Mouse (Mus musculus): ENCODE data around the gene Clrn1. TPM values are rescaled to one million over a fixed set of nuclear protein-coding genes. Genes with fewer than 3 reads are reported as not detected.
A peak's percentile ranks its signal among the peaks of the same experiment; 100 is the strongest.

Clrn1 gene
- 1.4 and 1.6 TPM in 2 replicates for polyA plus RNA-seq (2015; fragmentation: Nextera tagmentation; extraction: Ambion mirVana)

GRCm38 (mm10) chr3:58884801-58885573 is at the start of gene Clrn1:
TSS of gene Clrn1 (minus strand) at chr3:58885340.
- no peak within 1 kb of the TSS for H3K4me3 ChIP-seq

GRCm38 (mm10) chr3:58924027-58924426 is 38.9 kb upstream of the Clrn1 start:
- H3K4me1 ChIP-seq: no peaks in the 10 kb centered on the region
- 47% methylated on average over 7 of the region's 7 CpGs for WGBS
- no peaks in the 10 kb centered on the region for H3K36me3 ChIP-seq
- H3K27me3 ChIP-seq: no peaks in the 10 kb centered on the region
- H3K4me3 ChIP-seq: no peak overlapping the region
- ATAC-seq (replicated peaks): no peak
- H3K9ac ChIP-seq (replicated peaks): no peak overlapping the region
- no peaks in the 10 kb centered on the region for H3K9me3 ChIP-seq
- no peak overlapping the region for H3K4me2 ChIP-seq (replicated peaks)
- no peak overlapping the region for H3K27ac ChIP-seq (replicated peaks)

More at GRCm38 (mm10) chr3:58884801-58885573, at the start of gene Clrn1:
- no peak for ATAC-seq (replicated peaks)
- H3K4me2 ChIP-seq (replicated peaks): no peak within 1 kb of the TSS
- H3K36me3 ChIP-seq: no peaks in the 10 kb centered on the region
- no peaks in the 10 kb centered on the region for H3K27me3 ChIP-seq
- peaks cover 17% of the 10 kb centered on the region for H3K4me1 ChIP-seq
- 57% methylated on average over 20 of the region's 20 CpGs for WGBS
- H3K27ac ChIP-seq (replicated peaks): no peak within 1 kb of the TSS
- H3K9ac ChIP-seq (replicated peaks): no peak within 1 kb of the TSS
- no peaks in the 10 kb centered on the region for H3K9me3 ChIP-seq

- Histone ChIP-seq H3K4me1 (no peaks in the 10 kb centered on the region), H3K27ac (replicated peaks) (no peak overlapping the region), H3K4me3 (no peak overlapping the region), H3K9ac (replicated peaks) (no peak overlapping the region), H3K4me2 (replicated peaks) (no peak overlapping the region), H3K36me3 (no peaks in the 10 kb centered on the region), H3K9me3 (no peaks in the 10 kb centered on the region), H3K27me3 (no peaks in the 10 kb centered on the region)
- ATAC-seq (replicated peaks): no peak
- 75% methylated on average over 9 of the region's 11 CpGs for WGBS
These were observed 38.0 kb upstream of the Clrn1 start for GRCm38 (mm10) chr3:58923140-58923539.

- Histone ChIP-seq H3K9me3 (no peaks in the 10 kb centered on the region), H3K4me1 (no peaks in the 10 kb centered on the region), H3K9ac (replicated peaks) (no peak overlapping the region), H3K27me3 (no peaks in the 10 kb centered on the region), H3K36me3 (no peaks in the 10 kb centered on the region), H3K27ac (replicated peaks) (no peak overlapping the region), H3K4me3 (no peak overlapping the region), H3K4me2 (replicated peaks) (no peak overlapping the region)
- 75% methylated on average over 7 of the region's 7 CpGs for WGBS
- no peak for ATAC-seq (replicated peaks)
These were observed 37.5 kb upstream of the Clrn1 start for GRCm38 (mm10) chr3:58922636-58923035.

- no peak overlapping the region for H3K4me3 ChIP-seq
These were observed 36.2 kb upstream of the Clrn1 start for GRCm38 (mm10) chr3:58921316-58921715.

GRCm38 (mm10) chr3:58904656-58905055 is 19.5 kb upstream of the Clrn1 start:
- 79% methylated on average over 2 of the region's 2 CpGs for WGBS
- Histone ChIP-seq H3K4me3 (no peak overlapping the region), H3K9me3 (no peaks in the 10 kb centered on the region), H3K27me3 (no peaks in the 10 kb centered on the region), H3K4me2 (replicated peaks) (no peak overlapping the region), H3K27ac (replicated peaks) (no peak overlapping the region), H3K36me3 (no peaks in the 10 kb centered on the region), H3K9ac (replicated peaks) (no peak overlapping the region), H3K4me1 (0 out of 2 replicates have a peak, but pooled peaks cover 3% of the 10 kb centered on the region)
- ATAC-seq (replicated peaks): peak; percentile 81

More at GRCm38 (mm10) chr3:58921316-58921715, 36.2 kb upstream of the Clrn1 start:
- Histone ChIP-seq H3K36me3 (no peaks in the 10 kb centered on the region), H3K4me1 (no peaks in the 10 kb centered on the region), H3K27me3 (no peaks in the 10 kb centered on the region), H3K4me2 (replicated peaks) (no peak overlapping the region), H3K27ac (replicated peaks) (no peak overlapping the region), H3K9me3 (no peaks in the 10 kb centered on the region), H3K9ac (replicated peaks) (no peak overlapping the region)
- WGBS: 75% methylated on average over 5 of the region's 5 CpGs
- ATAC-seq (replicated peaks): no peak

- Histone ChIP-seq H3K4me2 (replicated peaks) (peak overlapping the region; percentile 5; the same call in 1 of the 2 replicates), H3K4me3 (no peak overlapping the region), H3K4me1 (0 out of 2 replicates have a peak, but pooled peaks cover 3% of the 10 kb centered on the region), H3K36me3 (no peaks in the 10 kb centered on the region), H3K9me3 (no peaks in the 10 kb centered on the region), H3K27ac (replicated peaks) (peak overlapping the region; percentile 25), H3K27me3 (no peaks in the 10 kb centered on the region), H3K9ac (replicated peaks) (no peak overlapping the region)
- ATAC-seq (replicated peaks): peak; percentile 62
- 55% methylated on average over 13 of the region's 13 CpGs for WGBS
These were observed 17.1 kb upstream of the Clrn1 start for GRCm38 (mm10) chr3:58902051-58902758.

- Histone ChIP-seq H3K4me2 (replicated peaks) (no peak overlapping the region), H3K4me1 (0 out of 2 replicates have a peak, but pooled peaks cover under 1% of the 10 kb centered on the region), H3K36me3 (no peaks in the 10 kb centered on the region), H3K27ac (replicated peaks) (no peak overlapping the region), H3K27me3 (no peaks in the 10 kb centered on the region), H3K4me3 (no peak overlapping the region), H3K9ac (replicated peaks) (no peak overlapping the region), H3K9me3 (no peaks in the 10 kb centered on the region)
- WGBS: 93% methylated on average over 5 of the region's 5 CpGs
- no peak for ATAC-seq (replicated peaks)
These were observed 10.0 kb upstream of the Clrn1 start for GRCm38 (mm10) chr3:58895131-58895530.

GRCm38 (mm10) chr3:58894529-58894928 is 9.4 kb upstream of the Clrn1 start:
- no peak for ATAC-seq (replicated peaks)
- H3K4me2 ChIP-seq (replicated peaks): no peak overlapping the region
- no peak overlapping the region for H3K27ac ChIP-seq (replicated peaks)
- H3K27me3 ChIP-seq: no peaks in the 10 kb centered on the region
- no peaks in the 10 kb centered on the region for H3K36me3 ChIP-seq
- H3K4me3 ChIP-seq: no peak overlapping the region
- H3K9ac ChIP-seq (replicated peaks): no peak overlapping the region
- no peaks in the 10 kb centered on the region for H3K9me3 ChIP-seq
- 89% methylated on average over 3 of the region's 3 CpGs for WGBS
- H3K4me1 ChIP-seq: peaks cover 7% of the 10 kb centered on the region; the same call in 1 of the 2 replicates

- Histone ChIP-seq H3K9ac (replicated peaks) (no peak overlapping the region), H3K4me3 (no peak overlapping the region), H3K27ac (replicated peaks) (peak overlapping the region; percentile 50; the same call in 1 of the 2 replicates), H3K9me3 (no peaks in the 10 kb centered on the region), H3K4me1 (peaks cover 12% of the 10 kb centered on the region; the same call in 1 of the 2 replicates), H3K27me3 (no peaks in the 10 kb centered on the region), H3K4me2 (replicated peaks) (no peak overlapping the region), H3K36me3 (no peaks in the 10 kb centered on the region)
- 21% methylated on average over 3 of the region's 3 CpGs for WGBS
- ATAC-seq (replicated peaks): no peak
These were observed 4.5 kb upstream of the Clrn1 start for GRCm38 (mm10) chr3:58889670-58890069.

GRCm38 (mm10) chr3:58888131-58888715 is 3.1 kb upstream of the Clrn1 start:
- peak overlapping the region; percentile 36; the same call in 1 of the 2 replicates for H3K27ac ChIP-seq (replicated peaks)
- H3K4me2 ChIP-seq (replicated peaks): no peak overlapping the region
- WGBS: 71% methylated on average over 7 of the region's 7 CpGs
- peaks cover 13% of the 10 kb centered on the region; the same call in 1 of the 2 replicates for H3K4me1 ChIP-seq
- no peak overlapping the region for H3K9ac ChIP-seq (replicated peaks)
- no peaks in the 10 kb centered on the region for H3K27me3 ChIP-seq
- peak; percentile 78 for ATAC-seq (replicated peaks)
- no peak overlapping the region for H3K4me3 ChIP-seq
- H3K36me3 ChIP-seq: no peaks in the 10 kb centered on the region
- H3K9me3 ChIP-seq: no peaks in the 10 kb centered on the region

- Histone ChIP-seq H3K4me2 (replicated peaks) (no peak overlapping the region), H3K4me3 (no peak overlapping the region), H3K36me3 (no peaks in the 10 kb centered on the region), H3K9ac (replicated peaks) (no peak overlapping the region), H3K27me3 (no peaks in the 10 kb centered on the region), H3K9me3 (no peaks in the 10 kb centered on the region), H3K27ac (replicated peaks) (peak overlapping the region; percentile 36; the same call in 1 of the 2 replicates), H3K4me1 (peaks cover 17% of the 10 kb centered on the region)
- 86% methylated on average over 10 of the region's 10 CpGs for WGBS
- ATAC-seq (replicated peaks): no peak
These were observed 2.6 kb upstream of the Clrn1 start for GRCm38 (mm10) chr3:58887719-58888118.
